Mouse (Mus musculus) adrenal gland, postnatal 25 days (tissue): ENCODE data around the gene Olfr116. TPM values are rescaled to one million over a fixed set of nuclear protein-coding genes. Genes with fewer than 3 reads are reported as not detected.

Source experiments
- DNase-seq: peaks from one replicate; pipeline ENCODE4 v3.0.0; 2021; ENCODE audit warnings: mixed read lengths
- long read RNA-seq: library from polyadenylated mRNA; stranded (forward); transcript quantifications from one replicate; pipeline ENCODE4 v2.0.0, GENCODE M21; 2021
- total RNA-seq: library from RNA; stranded (reverse); gene quantifications from 2 replicates; pipeline ENCODE4 v1.2.3, GENCODE M21; 2021

Gene Olfr116
- total RNA-seq, result not detected in 2 replicates
- long read RNA-seq, result 0 reads

- DNase-seq, result no peak
These were observed at the start of gene Olfr116, which contains the start of gene Olfr115 for GRCm38 (mm10) chr17:37627009-37627408. Olfr116 (minus strand) TSS chr17:37627199. Olfr115 (minus strand) TSS chr17:37627109.

- DNase-seq, result no peak
These were observed 39.7 kb upstream of the Olfr116 start, which contains the start of gene Olfr118 for GRCm38 (mm10) chr17:37666688-37667087. Olfr118 (plus strand) TSS chr17:37666988.

GRCm38 (mm10) chr17:37663682-37664081 lies 36.7 kb upstream of the Olfr116 start, which contains the start of gene Olfr117:
Olfr117 (minus strand) TSS chr17:37663782.
- no peak for DNase-seq

GRCm38 (mm10) chr17:37592643-37593042 lies 34.4 kb downstream of the Olfr116 start, which contains the start of gene Olfr114:
Olfr114 (minus strand) TSS chr17:37592743.
- no peak for DNase-seq

- no peak for DNase-seq
These were observed 49.4 kb downstream of the Olfr116 start, which contains the start of gene Olfr113 for GRCm38 (mm10) chr17:37577563-37577962. Olfr113 (minus strand) TSS chr17:37577663.

Other genes with a start within 250 kb of the Olfr116 start
- not detected in 2 replicates for gene Olfr105-ps, start 248.2 kb downstream of the Olfr116 start, total RNA-seq
- gene Olfr106-ps, start 236.8 kb downstream of the Olfr116 start, total RNA-seq, result not detected in 2 replicates
- gene Olfr107, start 228.0 kb downstream of the Olfr116 start, total RNA-seq, result not detected in 2 replicates
- gene Olfr108, start 181.7 kb downstream of the Olfr116 start, total RNA-seq, result not detected in 2 replicates
- not detected in 2 replicates for gene Olfr109, start 168.3 kb downstream of the Olfr116 start, total RNA-seq
- gene H2-M2, start 143.6 kb downstream of the Olfr116 start, total RNA-seq, result not detected in 2 replicates
- gene Olfr110, start 134.7 kb downstream of the Olfr116 start, total RNA-seq, result not detected in 2 replicates
- gene Olfr111, start 119.2 kb downstream of the Olfr116 start, total RNA-seq, result 0.39 TPM in 1 of 2 replicates, not detected in the other
- not detected in 2 replicates for gene Olfr112, start 57.7 kb downstream of the Olfr116 start, total RNA-seq
- not detected in 2 replicates for gene Olfr113, start 49.5 kb downstream of the Olfr116 start, total RNA-seq
- gene Olfr114, start 34.5 kb downstream of the Olfr116 start, total RNA-seq, result not detected in 2 replicates
- not detected in 2 replicates for gene Olfr115, start 90 bp downstream of the Olfr116 start, total RNA-seq
- gene Olfr117, start 36.6 kb upstream of the Olfr116 start, total RNA-seq, result not detected in 2 replicates
- not detected in 2 replicates for gene Olfr118, start 39.8 kb upstream of the Olfr116 start, total RNA-seq
- not detected in 2 replicates for gene Olfr119, start 69.4 kb upstream of the Olfr116 start, total RNA-seq
- gene Olfr120, start 94.6 kb upstream of the Olfr116 start, total RNA-seq, result not detected in 2 replicates
- not detected in 2 replicates for gene Olfr121, start 121.7 kb upstream of the Olfr116 start, total RNA-seq
- gene Olfr122, start 141.4 kb upstream of the Olfr116 start, total RNA-seq, result not detected in 2 replicates
- not detected in 2 replicates for gene Olfr123, start 166.3 kb upstream of the Olfr116 start, total RNA-seq
- not detected in 2 replicates for gene Olfr124, start 172.7 kb upstream of the Olfr116 start, total RNA-seq
- not detected in 2 replicates for gene Olfr125, start 205.8 kb upstream of the Olfr116 start, total RNA-seq
- not detected in 2 replicates for gene Olfr126, start 220.3 kb upstream of the Olfr116 start, total RNA-seq